Mouse (Mus musculus): ENCODE measurements around the gene BC061237. TPM values are rescaled to one million over a fixed set of nuclear protein-coding genes. Genes with fewer than 3 reads are reported as not detected.
"Not testable (repeated sequence)": the region's sequence is repeated elsewhere in the genome, so short reads cannot be mapped to it uniquely, and the experiment has no call there.

The BC061237 gene
- not detected in 2 replicates for polyA plus RNA-seq (2015; fragmentation: Nextera tagmentation; extraction: Ambion mirVana)

- not testable (repeated sequence) for H3K27me3 ChIP-seq; H3K27ac ChIP-seq (replicated peaks); H3K4me1 ChIP-seq (replicated peaks); ATAC-seq (ENCODE audit: insufficient read depth); H3K9ac ChIP-seq; H3K36me3 ChIP-seq (replicated peaks); H3K4me3 ChIP-seq (replicated peaks); H3K9me3 ChIP-seq (replicated peaks); H3K4me2 ChIP-seq
- WGBS (ENCODE audit: insufficient replicate concordance), result 93% methylated on average over 1 of the region's 1 CpGs
These were observed at the start of gene BC061237 for GRCm38 (mm10) chr14:44492163-44492562. TSS of gene BC061237 (plus strand) at chr14:44492463.

- H3K36me3 ChIP-seq (replicated peaks); H3K27ac ChIP-seq (replicated peaks); H3K27me3 ChIP-seq; H3K9me3 ChIP-seq (replicated peaks); H3K4me1 ChIP-seq (replicated peaks); H3K4me2 ChIP-seq; H3K4me3 ChIP-seq (replicated peaks); ATAC-seq (ENCODE audit: insufficient read depth); H3K9ac ChIP-seq: not testable (repeated sequence)
- 63% methylated on average over 5 of the region's 5 CpGs for WGBS (ENCODE audit: insufficient replicate concordance)
These were observed 25.7 kb downstream of the BC061237 start, which contains the start of gene Gm17093 for GRCm38 (mm10) chr14:44517976-44518375. TSS of gene Gm17093 (plus strand) at chr14:44518276.

- not testable (repeated sequence) for H3K27me3 ChIP-seq; H3K4me2 ChIP-seq; H3K36me3 ChIP-seq (replicated peaks); H3K4me1 ChIP-seq (replicated peaks); H3K4me3 ChIP-seq (replicated peaks); H3K27ac ChIP-seq (replicated peaks); H3K9ac ChIP-seq; ATAC-seq (ENCODE audit: insufficient read depth); H3K9me3 ChIP-seq (replicated peaks)
- 60% methylated on average over 4 of the region's 5 CpGs for WGBS (ENCODE audit: insufficient replicate concordance)
These were observed 55.7 kb downstream of the BC061237 start for GRCm38 (mm10) chr14:44547961-44548360.

Other genes with a start within 250 kb of the BC061237 start
- not detected in 2 replicates for gene Gm8220, start 206.9 kb upstream of the BC061237 start, polyA plus RNA-seq (2015; fragmentation: Nextera tagmentation; extraction: Ambion mirVana)
- gene Gm5930, start 153.9 kb upstream of the BC061237 start, polyA plus RNA-seq (2015; fragmentation: Nextera tagmentation; extraction: Ambion mirVana), result not detected in 2 replicates
- gene Gm8229, start 127.1 kb upstream of the BC061237 start, polyA plus RNA-seq (2015; fragmentation: Nextera tagmentation; extraction: Ambion mirVana), result not detected in 2 replicates
- not detected in 2 replicates for gene Gm3371, start 81.8 kb upstream of the BC061237 start, polyA plus RNA-seq (2015; fragmentation: Nextera tagmentation; extraction: Ambion mirVana)
- not detected in 2 replicates for gene Gm8232, start 58.8 kb upstream of the BC061237 start, polyA plus RNA-seq (2015; fragmentation: Nextera tagmentation; extraction: Ambion mirVana)
- gene Gm17093, start 25.8 kb downstream of the BC061237 start, polyA plus RNA-seq (2015; fragmentation: Nextera tagmentation; extraction: Ambion mirVana), result not detected in 2 replicates
- gene Gm8247, start 90.7 kb downstream of the BC061237 start, polyA plus RNA-seq (2015; fragmentation: Nextera tagmentation; extraction: Ambion mirVana), result not detected in 2 replicates
- gene Gm5624, start 135.5 kb downstream of the BC061237 start, polyA plus RNA-seq (2015; fragmentation: Nextera tagmentation; extraction: Ambion mirVana), result not detected in 2 replicates
- gene Gm8257, start 214.0 kb downstream of the BC061237 start, polyA plus RNA-seq (2015; fragmentation: Nextera tagmentation; extraction: Ambion mirVana), result not detected in 2 replicates